8 mouse cellular contexts compared by ENCODE assay signal in genomic region chr16:23127311-23127672, GRCm38 (mm10). TPM values are rescaled to one million over a fixed set of nuclear protein-coding genes. Genes with fewer than 3 reads are reported as not detected.
A peak's percentile ranks its signal among the peaks of the same experiment; 100 is the strongest.
DNase-seq lines count a peak whose midpoint lies in the region; ATAC-seq and TF ChIP-seq lines count a peak whose summit lies in the region.

No protein-coding gene starts in this region.

- H3K9me3 ChIP-seq in heart, embryonic 16.5 days (replicated peaks; ENCODE audit: control insufficient read depth, low read length) = no peaks in the 10 kb centered on the region
- H3K9me3 ChIP-seq in MEL (replicated peaks; ENCODE audit: insufficient read depth, low read length) = no peaks in the 10 kb centered on the region
- H3K9me3 ChIP-seq in hindbrain, embryonic 10.5 days = no peaks in the 10 kb centered on the region

- peak overlapping the region; percentile 100 for H3K27ac ChIP-seq in heart, embryonic 16.5 days (ENCODE audit: low read length)
- peak overlapping the region; percentile 70 for H3K27ac ChIP-seq in MEL (ENCODE audit: control insufficient read depth, low read depth, low read length)
- peak overlapping the region; percentile 99 for H3K27ac ChIP-seq in hindbrain, embryonic 10.5 days

- no peak; a peak in 1 of 4 replicates for TF ChIP-seq POLR2A in MEL (IDR thresholded peaks at IDR 0.05; ENCODE audit: control insufficient read depth in 1 of 2, insufficient read depth in 1 of 2, low read depth in 1 of 2, low read length in 2 of 2, poor library complexity in 1 of 2)

- 0% methylated on average over 4 of the region's 4 CpGs for WGBS in heart, embryonic 16.5 days
- under 1% methylated on average over 4 of the region's 4 CpGs for WGBS in hindbrain, embryonic 10.5 days

- peaks cover 11% of the 10 kb centered on the region for H3K4me1 ChIP-seq in heart, embryonic 16.5 days (ENCODE audit: control insufficient read depth, insufficient read depth, low read length)
- H3K4me1 ChIP-seq in MEL (ENCODE audit: control insufficient read depth in 1 of 2, insufficient read depth in 2 of 2, low read length in 2 of 2) = peaks cover 0 to 13% of the 10 kb centered on the region in 2 experiments; a peak in 2 of 4 replicates
- peaks cover 19% of the 10 kb centered on the region for H3K4me1 ChIP-seq in hindbrain, embryonic 10.5 days (replicated peaks)

- H3K9ac ChIP-seq in heart, embryonic 16.5 days (ENCODE audit: low read length) = peak overlapping the region; percentile 94
- H3K9ac ChIP-seq in MEL (ENCODE audit: control insufficient read depth, low read depth, low read length, poor library complexity, severe bottlenecking) = peak overlapping the region; percentile 94

- peak; percentile 1; the same call in 1 of the 2 replicates for ATAC-seq in heart, embryonic 16.5 days (replicated peaks; ENCODE audit: extremely low read depth, insufficient read depth, low FRiP score)
- ATAC-seq in megakaryocyte-erythroid progenitor cell, adult 5-6 weeks (replicated peaks; ENCODE audit: low FRiP score, low TSS enrichment, poor library complexity, severe bottlenecking) = peak; percentile 45
- no peak for ATAC-seq in inflammation-experienced regulatory T-cells, adult 6 months

- peaks cover 29% of the 10 kb centered on the region for H3K79me2 ChIP-seq in MEL (ENCODE audit: control insufficient read depth, insufficient read depth, low read length, poor library complexity)

- DNase-seq in heart, postnatal 10 days = no peak
- no peak for DNase-seq in MEL (ENCODE audit: low read depth, low spot score)
- no peak for DNase-seq in hindbrain, embryonic 10.5 days (ENCODE audit: low spot score)
- DNase-seq in right cerebral cortex, postnatal 14 days = no peak
- no peak for DNase-seq in frontal cortex, adult 2 months (ENCODE audit: extremely low spot score in 1 of 2, low spot score in 1 of 2)

- peaks cover 14% of the 10 kb centered on the region for H3K36me3 ChIP-seq in heart, embryonic 16.5 days (ENCODE audit: control insufficient read depth, insufficient read depth)
- peaks cover 13 to 15% of the 10 kb centered on the region in 2 experiments for H3K36me3 ChIP-seq in MEL (ENCODE audit: control insufficient read depth in 1 of 2, insufficient read depth in 2 of 2, low read length in 2 of 2)
- H3K36me3 ChIP-seq in hindbrain, embryonic 10.5 days = peaks cover 28% of the 10 kb centered on the region

- peak overlapping the region; percentile 90 for H3K4me3 ChIP-seq in heart, embryonic 16.5 days (ENCODE audit: low read length)
- peak overlapping the region; percentile 70 to 71 for H3K4me3 ChIP-seq in MEL (ENCODE audit: control insufficient read depth in 1 of 2, insufficient read depth in 1 of 2, low read depth in 2 of 2, low read length in 2 of 2)
- H3K4me3 ChIP-seq in hindbrain, embryonic 10.5 days = peak overlapping the region; percentile 83

- H3K4me2 ChIP-seq in heart, embryonic 16.5 days (ENCODE audit: low read depth, low read length) = peak overlapping the region; percentile 72

- H3K27me3 ChIP-seq in heart, embryonic 16.5 days (ENCODE audit: control insufficient read depth, insufficient read depth, low read length) = no peaks in the 10 kb centered on the region
- no peaks in the 10 kb centered on the region for H3K27me3 ChIP-seq in MEL (ENCODE audit: control insufficient read depth in 1 of 2, insufficient read depth in 2 of 2, low read length in 2 of 2)
- no peaks in the 10 kb centered on the region for H3K27me3 ChIP-seq in hindbrain, embryonic 10.5 days (ENCODE audit: insufficient read depth, poor library complexity, severe bottlenecking)

- no peak for TF ChIP-seq EP300 in MEL (IDR thresholded peaks at IDR 0.05; ENCODE audit: low read depth in 1 of 2, low read length in 2 of 2)

- intact Hi-C loops in heart, postnatal 10 days (cut with DNase I) = loop anchor here (2.0 to 5.0 kb wide), 2 partner anchors 18 to 270 kb away; partner anchors contain the start of genes Dnajb11 and Tbccd1

- no peak for TF ChIP-seq RAD21 in MEL (IDR thresholded peaks at IDR 0.05; ENCODE audit: low read depth, low read length)

- no peak for TF ChIP-seq CTCF in MEL (IDR thresholded peaks at IDR 0.05 in 2 of 3, conservative IDR thresholded peaks at IDR 0.05 in 1 of 3; ENCODE audit: control insufficient read depth in 1 of 3, insufficient read depth in 1 of 3, low read depth in 2 of 3, low read length in 3 of 3, poor library complexity in 1 of 3, severe bottlenecking in 1 of 3)

TF ChIP-seq in MEL, 35 proteins besides CTCF, POLR2A, EP300 and RAD21:
- TF ChIP-seq MYC (IDR thresholded peaks at IDR 0.05; ENCODE audit: low read depth, low read length) (0 out of 2 replicates have a peak, but pooled peaks have one; percentile 30), ZNF384 (IDR thresholded peaks at IDR 0.05; ENCODE audit: low read depth, low read length) (no peak)

RNA-seq across cellular contexts. Expression of gene Rfc4, which starts 0.2 kb away (rescaled TPM):
- polyA plus RNA-seq in heart, embryonic 16.5 days (2015; fragmentation: Nextera tagmentation; extraction: Ambion mirVana) = 77.8 and 81.6 TPM in 2 replicates
- 10 to 100 TPM; 14.5 to 15.8 TPM for total RNA-seq in heart, postnatal 10 days (2021)
- total RNA-seq in MEL (2012; rRNA removed) = 77.9 and 93.2 TPM in 2 replicates
- polyA plus RNA-seq in MEL (2012; ENCODE audit: insufficient read depth in 1 of 2, insufficient read length in 2 of 2, low read depth in 1 of 2, low replicate concordance in 2 of 2, missing spikeins in 1 of 2) = 10 to 100 TPM in 1 of 2 experiments, not detected in 1; 52.1 TPM
- 190 and 227 TPM in 2 replicates for polyA plus RNA-seq in hindbrain, embryonic 10.5 days (2016; fragmentation: Nextera tagmentation; extraction: Ambion mirVana)
- 216 and 230 TPM in 2 replicates for total RNA-seq in megakaryocyte-erythroid progenitor cell, adult 5-6 weeks (2014; fragmentation: Nextera tagmentation)
- total RNA-seq in megakaryocyte-erythroid progenitor cell, adult 5-6 weeks (2017) = 106 and 142 TPM in 2 replicates
- polyA plus RNA-seq in inflammation-experienced regulatory T-cells, adult 6 months (2017; shearing (Covaris generic)) = 100 to 1,000 TPM in 1 of 3 experiments, 10 to 100 TPM in 2; 34.3 to 110 (median 50.4) TPM
- 2.7 TPM in 2 replicates for polyA plus RNA-seq in frontal cortex, adult 2 months (2012; rRNA removed)

RNA-seq across cellular contexts. Expression of gene Adipoq, which starts 19.0 kb away (rescaled TPM):
- not detected in 2 replicates for polyA plus RNA-seq in heart, embryonic 16.5 days (2015; fragmentation: Nextera tagmentation; extraction: Ambion mirVana)
- total RNA-seq in heart, postnatal 10 days (2021) = 10 to 100 TPM; 12.9 to 37.4 TPM
- total RNA-seq in MEL (2012; rRNA removed) = not detected in 2 replicates
- polyA plus RNA-seq in MEL (2012; ENCODE audit: insufficient read depth in 1 of 2, insufficient read length in 2 of 2, low read depth in 1 of 2, low replicate concordance in 2 of 2, missing spikeins in 1 of 2) = not detected
- not detected in 2 replicates for polyA plus RNA-seq in hindbrain, embryonic 10.5 days (2016; fragmentation: Nextera tagmentation; extraction: Ambion mirVana)
- total RNA-seq in megakaryocyte-erythroid progenitor cell, adult 5-6 weeks (2014; fragmentation: Nextera tagmentation) = not detected in 2 replicates
- 0.50 TPM in 1 of 2 replicates, not detected in the other for total RNA-seq in megakaryocyte-erythroid progenitor cell, adult 5-6 weeks (2017)
- under 1 TPM in 2 of 3 experiments, not detected in 1; 0.46 to 0.95 TPM for polyA plus RNA-seq in inflammation-experienced regulatory T-cells, adult 6 months (2017; shearing (Covaris generic))
- 0.16 and 0.25 TPM in 2 replicates for polyA plus RNA-seq in frontal cortex, adult 2 months (2012; rRNA removed)

RNA-seq across cellular contexts. Expression of gene Eif4a2, which starts 20.0 kb away (rescaled TPM):
- polyA plus RNA-seq in heart, embryonic 16.5 days (2015; fragmentation: Nextera tagmentation; extraction: Ambion mirVana) = 156 and 174 TPM in 2 replicates
- 100 to 1,000 TPM; 228 to 269 TPM for total RNA-seq in heart, postnatal 10 days (2021)
- 252 and 290 TPM in 2 replicates for total RNA-seq in MEL (2012; rRNA removed)
- 1,000 to 10,000 TPM in 1 of 2 experiments, 100 to 1,000 TPM in 1; 248 to 2,083 TPM for polyA plus RNA-seq in MEL (2012; ENCODE audit: insufficient read depth in 1 of 2, insufficient read length in 2 of 2, low read depth in 1 of 2, low replicate concordance in 2 of 2, missing spikeins in 1 of 2)
- polyA plus RNA-seq in hindbrain, embryonic 10.5 days (2016; fragmentation: Nextera tagmentation; extraction: Ambion mirVana) = 133 and 157 TPM in 2 replicates
- 524 and 587 TPM in 2 replicates for total RNA-seq in megakaryocyte-erythroid progenitor cell, adult 5-6 weeks (2014; fragmentation: Nextera tagmentation)
- total RNA-seq in megakaryocyte-erythroid progenitor cell, adult 5-6 weeks (2017) = 925 and 1,082 TPM in 2 replicates
- 100 to 1,000 TPM; 438 to 692 (median 649) TPM for polyA plus RNA-seq in inflammation-experienced regulatory T-cells, adult 6 months (2017; shearing (Covaris generic))
- polyA plus RNA-seq in frontal cortex, adult 2 months (2012; rRNA removed) = 687 and 787 TPM in 2 replicates
